In genomic region chr6:42395960-42396809, GRCm38 (mm10) we compare ENCODE assay signal across 7 mouse cellular contexts. TPM values are rescaled to one million over a fixed set of nuclear protein-coding genes. Genes with fewer than 3 reads are reported as not detected.
DNase-seq lines count a peak whose midpoint lies in the region; ATAC-seq and TF ChIP-seq lines count a peak whose summit lies in the region.

No protein-coding gene starts in this region.

- intact Hi-C loops in heart, postnatal 14 days (cut with DNase I), result no loop called here

- no peak overlapping the region for H3K9ac ChIP-seq in embryonic facial prominence, embryonic 15.5 days
- H3K9ac ChIP-seq in liver, postnatal 0 days (replicated peaks), result no peak overlapping the region

- TF ChIP-seq CTCF in liver, postnatal 0 days (IDR thresholded peaks at IDR 0.05; ENCODE audit: low read depth), result no peak

- H3K27me3 ChIP-seq in embryonic facial prominence, embryonic 15.5 days, result no peaks in the 10 kb centered on the region
- H3K27me3 ChIP-seq in liver, postnatal 0 days (ENCODE audit: insufficient read depth, low read length), result no peaks in the 10 kb centered on the region
- no peaks in the 10 kb centered on the region for H3K27me3 ChIP-seq in splenic B cell, adult 2 months (ENCODE audit: control insufficient read depth, insufficient read depth, low read length, poor library complexity, severe bottlenecking)

- 41% methylated on average over 9 of the region's 9 CpGs for WGBS in embryonic facial prominence, embryonic 15.5 days
- 52% methylated on average over 9 of the region's 9 CpGs for WGBS in liver, postnatal 0 days (ENCODE audit: insufficient replicate concordance)

- H3K27ac ChIP-seq in embryonic facial prominence, embryonic 15.5 days (replicated peaks), result peak overlapping the region; percentile 23; the same call in 1 of the 2 replicates
- H3K27ac ChIP-seq in liver, postnatal 0 days (ENCODE audit: low read depth), result peak overlapping the region; percentile 56

- peak; percentile 81 for TF ChIP-seq EP300 in liver, postnatal 0 days (IDR thresholded peaks at IDR 0.05; ENCODE audit: low read depth)

- no peak overlapping the region for H3K4me3 ChIP-seq in embryonic facial prominence, embryonic 15.5 days (replicated peaks)
- H3K4me3 ChIP-seq in liver, postnatal 0 days (ENCODE audit: low read depth, low read length), result no peak overlapping the region

- DNase-seq in A20 (ENCODE audit: low read depth, low spot score) (peak; percentile 24), NIH3T3 (ENCODE audit: low read depth) (peak; percentile 99)
- peak; percentile 90 to 92 for DNase-seq in heart, postnatal 14 days
- peak; percentile 83 for DNase-seq in liver, postnatal 0 days
- peak; percentile 21 for DNase-seq in splenic B cell, adult 2 months (ENCODE audit: low read depth, low spot score)
- DNase-seq in frontal cortex, postnatal 25 days (ENCODE audit: low spot score in 2 of 2), result no peak

- peaks cover 6% of the 10 kb centered on the region; the same call in 1 of the 2 replicates for H3K4me1 ChIP-seq in embryonic facial prominence, embryonic 15.5 days
- H3K4me1 ChIP-seq in liver, postnatal 0 days (ENCODE audit: insufficient read depth), result peaks cover 12% of the 10 kb centered on the region

- no peak overlapping the region for H3K4me2 ChIP-seq in embryonic facial prominence, embryonic 15.5 days (replicated peaks)
- H3K4me2 ChIP-seq in liver, postnatal 0 days (ENCODE audit: low read depth, low read length), result no peak overlapping the region

- no peaks in the 10 kb centered on the region for H3K36me3 ChIP-seq in embryonic facial prominence, embryonic 15.5 days
- no peaks in the 10 kb centered on the region for H3K36me3 ChIP-seq in liver, postnatal 0 days (replicated peaks; ENCODE audit: insufficient read depth, low read length)
- no peaks in the 10 kb centered on the region for H3K36me3 ChIP-seq in splenic B cell, adult 2 months (ENCODE audit: control insufficient read depth, insufficient read depth, low read length, poor library complexity, severe bottlenecking)

- peak; percentile 69 for ATAC-seq in embryonic facial prominence, embryonic 15.5 days (ENCODE audit: insufficient number of reproducible peaks, low FRiP score, low TSS enrichment, low read depth)
- peak; percentile 95 for ATAC-seq in liver, postnatal 0 days

- no peaks in the 10 kb centered on the region for H3K9me3 ChIP-seq in embryonic facial prominence, embryonic 15.5 days (replicated peaks)
- H3K9me3 ChIP-seq in liver, postnatal 0 days (ENCODE audit: low read length), result no peaks in the 10 kb centered on the region

RNA-seq across cellular contexts. Expression of gene Tas2r143, which starts 3.9 kb away (rescaled TPM):
- polyA plus RNA-seq in embryonic facial prominence, embryonic 15.5 days (2015; fragmentation: Nextera tagmentation; extraction: Ambion mirVana), result not detected in 2 replicates
- not detected for total RNA-seq in heart, postnatal 14 days (2021)
- not detected in 2 replicates for polyA plus RNA-seq in liver, postnatal 0 days (2015; fragmentation: Nextera tagmentation; extraction: Ambion mirVana)

RNA-seq across cellular contexts. Expression of gene Tas2r135, which starts 9.0 kb away (rescaled TPM):
- polyA plus RNA-seq in embryonic facial prominence, embryonic 15.5 days (2015; fragmentation: Nextera tagmentation; extraction: Ambion mirVana), result not detected in 2 replicates
- under 1 TPM in 1 of 2 experiments, not detected in 1; 0.39 TPM for total RNA-seq in heart, postnatal 14 days (2021)
- polyA plus RNA-seq in liver, postnatal 0 days (2015; fragmentation: Nextera tagmentation; extraction: Ambion mirVana), result not detected in 2 replicates

RNA-seq across cellular contexts. Expression of gene Epha1, which starts 23.1 kb away (rescaled TPM):
- 19.5 and 21.6 TPM in 2 replicates for polyA plus RNA-seq in embryonic facial prominence, embryonic 15.5 days (2015; fragmentation: Nextera tagmentation; extraction: Ambion mirVana)
- total RNA-seq in heart, postnatal 14 days (2021), result under 1 TPM; 0.51 to 0.67 TPM
- polyA plus RNA-seq in liver, postnatal 0 days (2015; fragmentation: Nextera tagmentation; extraction: Ambion mirVana), result 16.8 and 18.7 TPM in 2 replicates

RNA-seq across cellular contexts. Expression of gene Tas2r126, which starts 38.1 kb away (rescaled TPM):
- polyA plus RNA-seq in embryonic facial prominence, embryonic 15.5 days (2015; fragmentation: Nextera tagmentation; extraction: Ambion mirVana), result not detected in 2 replicates
- not detected for total RNA-seq in heart, postnatal 14 days (2021)
- not detected in 2 replicates for polyA plus RNA-seq in liver, postnatal 0 days (2015; fragmentation: Nextera tagmentation; extraction: Ambion mirVana)

RNA-seq across cellular contexts. Expression of gene Zyx, which starts 46.8 kb away (rescaled TPM):
- polyA plus RNA-seq in embryonic facial prominence, embryonic 15.5 days (2015; fragmentation: Nextera tagmentation; extraction: Ambion mirVana), result 127 and 131 TPM in 2 replicates
- 10 to 100 TPM; 78.9 to 88.6 TPM for total RNA-seq in heart, postnatal 14 days (2021)
- polyA plus RNA-seq in liver, postnatal 0 days (2015; fragmentation: Nextera tagmentation; extraction: Ambion mirVana), result 55.3 and 57.8 TPM in 2 replicates

Comparison
In these comparisons a context has a peak if more than half of its experiments do, and no peak if none do; other contexts are left out.
1. DNase-seq: peak in A20 (single experiment), NIH3T3 (single experiment), heart, postnatal 14 days (2 of 2), liver, postnatal 0 days (single experiment) and splenic B cell, adult 2 months (single experiment); none in frontal cortex, postnatal 25 days (0 of 2).